Mouse (Mus musculus) liver, adult (tissue): ENCODE data around the gene Sh3bgrl3.

Source experiments
- GATA4 ChIP-seq: IDR thresholded peaks from 2 replicates; pipeline ENCODE4 v1.6.1; 2014; ENCODE audit warnings: mild to moderate bottlenecking, low read length; ENCODE audit not compliant: insufficient replicate concordance

Gene Sh3bgrl3

GRCm38 (mm10) chr4:134128221-134128982 lies at the start of gene Sh3bgrl3:
Gene Sh3bgrl3 (minus strand): TSS chr4:134128789.
- TF ChIP-seq GATA4, result no peak

- no peak for TF ChIP-seq GATA4
Measured at GRCm38 (mm10) chr4:134172391-134172790, 43.8 kb upstream of the Sh3bgrl3 start.

- TF ChIP-seq GATA4, result no peak
Measured at GRCm38 (mm10) chr4:134166906-134167305, 38.3 kb upstream of the Sh3bgrl3 start.

DNA sequence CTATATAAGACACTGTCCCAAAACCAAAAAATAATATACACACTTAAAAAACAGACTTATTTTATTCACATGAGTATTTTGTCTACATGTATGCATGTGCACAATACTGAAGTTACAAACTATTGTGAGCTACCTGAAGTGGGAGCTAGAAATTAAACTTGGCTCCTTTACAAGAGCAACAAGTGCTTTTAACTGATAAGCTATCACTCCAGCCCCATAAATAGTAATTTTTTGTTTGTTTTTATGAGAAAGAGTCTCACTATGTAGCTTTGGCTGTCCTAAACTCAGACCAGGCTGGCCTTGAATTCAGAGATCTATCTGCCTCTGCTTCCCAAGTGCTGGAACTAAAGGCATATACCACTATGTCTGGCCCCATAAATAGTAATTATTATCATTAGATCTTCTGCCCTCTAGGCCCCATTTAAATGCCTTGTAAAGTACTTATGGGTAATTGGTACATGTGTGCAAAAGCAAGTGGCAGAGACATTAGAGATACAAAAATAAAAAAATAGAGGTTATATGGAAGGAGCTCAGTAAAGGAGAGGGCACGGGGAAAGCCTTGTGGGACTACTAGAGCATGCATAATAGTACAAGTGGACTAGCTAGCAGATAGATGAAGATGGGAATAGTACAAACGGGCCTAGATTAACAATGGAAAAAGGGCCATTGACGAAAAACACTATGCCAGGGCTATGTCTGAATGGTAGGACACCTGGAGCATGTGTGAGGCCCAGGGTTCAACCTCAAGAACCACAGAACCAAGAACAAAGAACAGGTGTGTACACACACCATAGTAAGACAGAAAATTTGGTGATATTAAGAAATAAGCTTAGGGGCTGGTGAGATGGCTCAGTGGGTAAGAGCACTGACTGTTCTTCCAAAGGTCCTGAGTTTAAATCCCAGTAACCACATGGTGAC lies 37.2 kb upstream of the Sh3bgrl3 start:
- no peak for TF ChIP-seq GATA4

DNA sequence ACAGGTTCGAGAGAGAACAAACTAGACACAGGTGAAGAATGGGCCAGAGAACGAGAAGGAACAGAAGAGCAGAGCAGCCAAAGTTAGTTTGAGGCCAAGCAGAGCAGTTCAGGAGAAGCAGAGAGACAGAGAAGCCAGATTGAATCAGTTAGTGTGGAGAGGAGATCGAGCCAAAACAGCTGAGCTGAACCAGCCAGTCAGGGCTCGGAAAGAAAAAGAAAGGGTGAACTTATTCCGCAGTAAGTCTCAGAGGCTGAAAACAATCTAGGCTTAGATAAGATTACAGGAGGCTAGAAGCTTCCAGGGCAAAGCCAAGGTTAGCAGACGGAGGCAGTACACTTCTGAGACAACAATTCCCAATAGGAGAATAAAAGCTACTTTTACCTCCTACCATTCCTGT lies 36.4 kb upstream of the Sh3bgrl3 start:
- no peak for TF ChIP-seq GATA4

GRCm38 (mm10) chr4:134164591-134164990 lies 36.0 kb upstream of the Sh3bgrl3 start:
- TF ChIP-seq GATA4, result no peak

- TF ChIP-seq GATA4, result no peak
Measured at GRCm38 (mm10) chr4:134158774-134159173, 30.2 kb upstream of the Sh3bgrl3 start.

- TF ChIP-seq GATA4, result no peak
Measured at GRCm38 (mm10) chr4:134157558-134157957, 29.0 kb upstream of the Sh3bgrl3 start.

DNA sequence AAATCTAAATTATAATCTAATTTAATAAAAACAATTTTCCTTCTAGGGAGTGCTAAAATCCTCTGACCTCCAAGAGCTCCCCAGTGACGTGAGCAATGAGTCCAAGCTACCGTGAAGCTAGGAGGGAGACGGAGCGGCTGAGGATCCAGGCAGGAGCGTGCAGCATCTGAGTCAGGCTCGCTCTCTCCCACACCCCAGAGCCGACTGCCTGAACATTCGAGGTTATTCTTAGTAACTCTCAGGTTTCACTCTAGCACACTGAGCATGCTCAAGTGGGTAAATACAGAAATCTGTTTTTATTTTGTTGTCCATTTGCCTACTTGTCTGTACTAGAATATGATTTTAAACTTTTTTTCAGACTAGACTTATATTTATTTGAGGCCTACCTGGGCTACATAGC lies 28.2 kb upstream of the Sh3bgrl3 start:
- TF ChIP-seq GATA4, result no peak

GRCm38 (mm10) chr4:134155961-134156465 lies 27.4 kb upstream of the Sh3bgrl3 start:
- TF ChIP-seq GATA4, result no peak

DNA sequence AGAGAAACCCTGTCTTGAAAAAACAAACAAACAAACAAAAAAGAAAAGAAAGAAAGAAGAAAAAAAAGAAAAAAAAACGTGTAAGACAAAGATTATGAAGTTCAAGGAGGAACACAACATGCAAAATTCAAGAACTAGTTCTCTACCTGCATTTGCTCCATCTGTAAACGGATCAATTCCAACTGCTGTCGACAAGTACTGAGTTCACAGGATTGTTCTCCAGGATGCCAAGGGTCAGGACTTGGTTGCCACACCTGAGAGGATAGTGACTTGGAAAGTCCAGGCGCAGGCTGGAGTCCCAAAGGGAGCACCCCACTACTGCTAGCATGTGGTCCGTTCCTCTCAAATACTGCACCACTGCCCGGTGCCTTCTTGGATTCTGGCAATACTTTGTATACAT lies 26.9 kb upstream of the Sh3bgrl3 start:
- TF ChIP-seq GATA4, result no peak

GRCm38 (mm10) chr4:134154354-134154753 lies 25.8 kb upstream of the Sh3bgrl3 start:
- TF ChIP-seq GATA4, result no peak

DNA sequence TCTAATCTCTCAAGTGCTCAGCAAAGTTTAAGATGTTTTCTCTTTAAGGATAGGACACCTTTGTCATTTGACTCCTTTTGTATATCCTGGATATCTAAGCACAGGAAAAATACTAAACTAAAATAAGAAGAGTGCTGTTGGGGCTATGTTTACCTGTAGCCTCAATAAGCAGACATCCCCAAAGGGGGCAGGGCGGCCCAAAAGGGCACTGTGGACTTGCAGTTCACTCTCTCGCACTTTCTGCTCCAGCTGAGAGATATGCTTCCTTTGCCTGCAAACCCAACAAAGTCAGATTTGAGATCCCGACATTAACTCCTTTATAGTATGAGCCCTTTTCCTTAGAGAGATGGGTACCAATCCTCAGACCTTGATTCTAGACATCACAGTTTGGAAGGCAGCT lies 25.1 kb upstream of the Sh3bgrl3 start:
- no peak for TF ChIP-seq GATA4

DNA sequence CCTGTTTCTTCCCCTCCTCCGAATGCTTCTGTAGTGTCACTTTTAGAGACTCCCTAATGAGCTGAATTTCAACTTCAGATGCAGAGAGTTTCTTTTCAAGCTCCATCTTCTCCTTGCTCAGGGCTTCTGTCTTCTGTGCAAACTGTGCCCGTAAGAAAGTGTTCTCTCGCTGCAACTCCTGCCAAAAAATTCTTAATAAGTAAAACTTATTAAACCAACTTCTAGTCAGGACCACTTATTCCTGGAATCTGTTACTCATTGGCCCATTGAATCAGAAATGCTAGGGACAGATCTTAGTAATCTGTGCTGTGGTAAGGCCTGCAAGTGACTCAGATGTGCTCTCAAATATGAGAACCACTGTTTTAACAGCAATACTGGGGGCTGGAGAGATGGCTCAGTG lies 23.5 kb upstream of the Sh3bgrl3 start:
- no peak for TF ChIP-seq GATA4

GRCm38 (mm10) chr4:134149389-134149788 lies 20.8 kb upstream of the Sh3bgrl3 start:
- no peak for TF ChIP-seq GATA4

DNA sequence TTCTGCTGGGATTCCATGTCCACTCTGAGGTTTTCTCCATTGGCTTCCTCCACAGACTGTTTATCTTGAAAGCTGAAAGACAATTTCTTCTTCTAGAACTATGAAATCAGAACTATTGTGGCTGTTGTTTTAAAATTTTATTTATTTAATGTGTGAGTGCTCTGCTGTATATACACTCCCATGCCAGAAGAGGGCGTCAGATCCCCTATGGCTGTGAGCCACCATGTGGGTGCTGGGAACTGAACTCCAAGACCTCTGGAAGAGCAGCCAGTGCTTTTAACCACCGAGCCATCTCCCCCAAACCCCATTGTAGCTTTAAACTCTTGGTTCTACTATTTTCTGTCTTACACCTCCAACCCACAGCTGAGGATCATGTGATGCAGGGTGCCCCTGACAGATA lies 10.3 kb upstream of the Sh3bgrl3 start:
- TF ChIP-seq GATA4, result no peak
